Mouse (Mus musculus) megakaryocyte, embryonic 14.5 days (primary cell): ENCODE measurements around the gene Fndc7. TPM values are rescaled to one million over a fixed set of nuclear protein-coding genes. Genes with fewer than 3 reads are reported as not detected.
"Not testable (repeated sequence)": the region's sequence is repeated elsewhere in the genome, so short reads cannot be mapped to it uniquely, and the experiment has no call there.

Source experiments
- H3K27me3 ChIP-seq: replicated peaks from 2 replicates; pipeline ENCODE3; 2012; ENCODE audit warnings: inconsistent platforms
- H3K36me3 ChIP-seq: replicated peaks from 2 replicates; pipeline ENCODE3; 2012; ENCODE audit warnings: low read length, inconsistent platforms, mixed read lengths
- H3K4me1 ChIP-seq: 2 replicates; pipeline ENCODE4 v1.6.1; 2012; ENCODE audit warnings: inconsistent platforms
- H3K4me3 ChIP-seq: replicated peaks from 2 replicates; pipeline ENCODE3; 2012; ENCODE audit warnings: moderate library complexity, mild to moderate bottlenecking, inconsistent platforms
- H3K9me3 ChIP-seq: 2 replicates; pipeline ENCODE4 v1.6.1; 2012; ENCODE audit warnings: inconsistent platforms
- FLI1 ChIP-seq: IDR thresholded peaks from 2 replicates; pipeline ENCODE4 v1.6.1; 2012; ENCODE audit warnings: low read length, inconsistent platforms, mixed read lengths
- GATA1 ChIP-seq: IDR thresholded peaks from 3 replicates; pipeline ENCODE4 v1.6.1; 2012; ENCODE audit warnings: mixed read lengths, low read length, inconsistent platforms, borderline replicate concordance
- polyA plus RNA-seq: library from polyadenylated mRNA; stranded (reverse); fragments of >175 nt; gene quantifications from 2 replicates; pipeline ENCODE4 v1.2.3, GENCODE M21; 2012; ENCODE audit warnings: low replicate concordance; ENCODE audit not compliant: insufficient read depth

Fndc7 gene
- polyA plus RNA-seq, 1 experiment, result 0.04 TPM

GRCm38 (mm10) chr3:108879836-108880435 lies 9.9 kb downstream of the Fndc7 start:
- no peak overlapping the region for H3K4me3 ChIP-seq
- H3K36me3 ChIP-seq, result no peaks in the 10 kb centered on the region
- peaks cover 63% of the 10 kb centered on the region for H3K4me1 ChIP-seq
- H3K9me3 ChIP-seq, result no peaks in the 10 kb centered on the region
- TF ChIP-seq GATA1, result no peak
- TF ChIP-seq FLI1, result no peak
- no peaks in the 10 kb centered on the region for H3K27me3 ChIP-seq

GRCm38 (mm10) chr3:108879129-108879528 lies 10.7 kb downstream of the Fndc7 start:
- TF ChIP-seq GATA1, result no peak
- TF ChIP-seq FLI1, result no peak
- no peak overlapping the region for H3K4me3 ChIP-seq
- H3K4me1 ChIP-seq, result peaks cover 63% of the 10 kb centered on the region
- no peaks in the 10 kb centered on the region for H3K9me3 ChIP-seq
- H3K27me3 ChIP-seq, result no peaks in the 10 kb centered on the region
- H3K36me3 ChIP-seq, result no peaks in the 10 kb centered on the region

GRCm38 (mm10) chr3:108870631-108871030 lies 19.2 kb downstream of the Fndc7 start:
- no peak overlapping the region for H3K4me3 ChIP-seq
- peaks cover 6% of the 10 kb centered on the region for H3K4me1 ChIP-seq
- peaks cover 17% of the 10 kb centered on the region for H3K9me3 ChIP-seq
- peaks cover 7% of the 10 kb centered on the region for H3K36me3 ChIP-seq
- TF ChIP-seq FLI1, result no peak
- no peak for TF ChIP-seq GATA1
- peaks cover 3% of the 10 kb centered on the region for H3K27me3 ChIP-seq

GRCm38 (mm10) chr3:108867449-108867848 lies 22.4 kb downstream of the Fndc7 start:
- Histone ChIP-seq H3K4me1 (peaks cover 3% of the 10 kb centered on the region; the same call in 1 of the 2 replicates), H3K9me3 (peaks cover 12% of the 10 kb centered on the region), H3K36me3 (peaks cover 2% of the 10 kb centered on the region), H3K4me3 (no peak overlapping the region), H3K27me3 (peaks cover 3% of the 10 kb centered on the region)
- no peak for TF ChIP-seq GATA1

- Histone ChIP-seq H3K27me3 (peaks cover 3% of the 10 kb centered on the region), H3K4me3 (no peak overlapping the region), H3K4me1 (peaks cover 6% of the 10 kb centered on the region), H3K36me3 (peaks cover 2% of the 10 kb centered on the region), H3K9me3 (peaks cover 12% of the 10 kb centered on the region)
- no peak for TF ChIP-seq GATA1
- no peak for TF ChIP-seq FLI1
Measured at GRCm38 (mm10) chr3:108865676-108866075, 24.1 kb downstream of the Fndc7 start.

GRCm38 (mm10) chr3:108865129-108865528 lies 24.7 kb downstream of the Fndc7 start:
- Histone ChIP-seq H3K4me3 (no peak overlapping the region), H3K36me3 (peaks cover 2% of the 10 kb centered on the region), H3K9me3 (peaks cover 12% of the 10 kb centered on the region), H3K4me1 (peaks cover 9% of the 10 kb centered on the region), H3K27me3 (no peaks in the 10 kb centered on the region)
- no peak for TF ChIP-seq FLI1
- TF ChIP-seq GATA1, result no peak

GRCm38 (mm10) chr3:108863091-108863490 lies 26.7 kb downstream of the Fndc7 start:
- peaks cover 13% of the 10 kb centered on the region for H3K9me3 ChIP-seq
- H3K4me1 ChIP-seq, result peaks cover 19% of the 10 kb centered on the region
- H3K36me3 ChIP-seq, result no peaks in the 10 kb centered on the region
- H3K4me3 ChIP-seq, result no peak overlapping the region
- no peak for TF ChIP-seq GATA1
- no peak for TF ChIP-seq FLI1
- no peaks in the 10 kb centered on the region for H3K27me3 ChIP-seq

- peaks cover 25% of the 10 kb centered on the region for H3K4me1 ChIP-seq
- not testable (repeated sequence) for H3K27me3 ChIP-seq, H3K36me3 ChIP-seq, H3K4me3 ChIP-seq
- peaks cover 13% of the 10 kb centered on the region for H3K9me3 ChIP-seq
Measured at GRCm38 (mm10) chr3:108862282-108862681, 27.5 kb downstream of the Fndc7 start.

- no peaks in the 10 kb centered on the region for H3K27me3 ChIP-seq
- no peaks in the 10 kb centered on the region for H3K36me3 ChIP-seq
- H3K9me3 ChIP-seq, result peaks cover 4% of the 10 kb centered on the region; the same call in 1 of the 2 replicates
- TF ChIP-seq GATA1 (no peak), FLI1 (no peak)
- H3K4me1 ChIP-seq, result peaks cover 39% of the 10 kb centered on the region
- H3K4me3 ChIP-seq, result no peak overlapping the region
Measured at GRCm38 (mm10) chr3:108860786-108861185, 29.0 kb downstream of the Fndc7 start.

- H3K9me3 ChIP-seq, result peaks cover 4% of the 10 kb centered on the region; the same call in 1 of the 2 replicates
- no peak overlapping the region for H3K4me3 ChIP-seq
- no peaks in the 10 kb centered on the region for H3K27me3 ChIP-seq
- no peaks in the 10 kb centered on the region for H3K36me3 ChIP-seq
- TF ChIP-seq GATA1 (no peak), FLI1 (no peak)
- H3K4me1 ChIP-seq, result peaks cover 43% of the 10 kb centered on the region
Measured at GRCm38 (mm10) chr3:108858231-108858770, 31.5 kb downstream of the Fndc7 start.

GRCm38 (mm10) chr3:108857714-108858113 lies 32.1 kb downstream of the Fndc7 start:
- no peak for TF ChIP-seq FLI1
- TF ChIP-seq GATA1, result no peak
- Histone ChIP-seq H3K27me3 (no peaks in the 10 kb centered on the region), H3K36me3 (no peaks in the 10 kb centered on the region), H3K9me3 (peaks cover 4% of the 10 kb centered on the region; the same call in 1 of the 2 replicates), H3K4me3 (no peak overlapping the region), H3K4me1 (peaks cover 43% of the 10 kb centered on the region)
